In the genomic region with DNA sequence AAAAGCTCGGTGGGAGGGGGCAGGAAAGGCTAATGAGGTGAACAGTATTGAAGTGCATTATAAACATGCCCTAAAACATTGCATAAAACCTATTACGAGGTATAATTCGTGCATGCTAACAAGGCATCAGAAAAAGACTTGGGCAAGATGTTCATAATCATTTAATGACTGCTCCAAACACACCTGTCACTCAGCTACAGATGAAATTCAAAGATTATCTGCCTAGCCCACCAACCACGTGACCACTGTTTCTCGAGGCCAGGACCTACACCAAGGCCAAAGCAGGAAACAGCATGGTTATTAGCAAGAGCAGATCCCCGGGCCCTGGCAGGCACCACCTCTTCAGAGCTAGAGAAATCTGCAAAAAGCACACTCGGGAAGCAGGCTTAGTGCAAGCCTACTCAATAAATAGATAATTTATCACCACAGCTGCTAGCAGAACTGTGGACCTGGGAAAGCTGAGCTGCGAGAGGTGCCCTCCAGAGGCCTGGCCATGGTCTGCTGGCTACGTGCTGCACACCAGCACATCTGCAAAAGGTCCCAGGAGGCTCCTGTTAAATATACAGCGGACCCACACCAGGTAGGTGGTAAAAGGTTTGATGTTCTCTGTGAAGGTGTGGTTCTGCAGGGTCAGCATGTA, we compare ENCODE assay signal across 15 mouse cellular contexts. TPM values are rescaled to one million over a fixed set of nuclear protein-coding genes. Genes with fewer than 3 reads are reported as not detected.
"Had no signal": no experiment of that assay in that cellular context is flagged by ENCODE, and none has a peak within 500 bp of the region (broad histone marks: within the 10 kb centered on the region; RNA-seq: fewer than 3 reads in every experiment).

No protein-coding gene starts in this region.

- H3K36me3 ChIP-seq: intestine, embryonic 15.5 days had no signal

- DNase-seq: kidney, adult 8-10 months; kidney, postnatal 4 days; lung, embryonic 14.5 days; lung, postnatal 10 days; lung, postnatal 4 days; right cerebral cortex, postnatal 4 days; spleen, adult 18-20 months; thymus, postnatal 36 days had no signal

- H3K4me3 ChIP-seq: intestine, embryonic 15.5 days; left cerebral cortex, adult 2 months; liver, embryonic 12.5 days; midbrain, embryonic 10.5 days had no signal

- ATAC-seq: intestine, embryonic 15.5 days; liver, embryonic 12.5 days; midbrain, embryonic 16.5 days had no signal

- H3K9ac ChIP-seq: intestine, embryonic 15.5 days; liver, embryonic 12.5 days; lung, embryonic 14.5 days had no signal

- H3K4me1 ChIP-seq: intestine, embryonic 15.5 days; liver, embryonic 12.5 days had no signal

- H3K9me3 ChIP-seq: intestine, embryonic 15.5 days; liver, embryonic 12.5 days; midbrain, embryonic 10.5 days had no signal

- H3K27ac ChIP-seq: intestine, embryonic 15.5 days; left cerebral cortex, adult 2 months; liver, embryonic 12.5 days; midbrain, embryonic 10.5 days had no signal

- H3K4me2 ChIP-seq: intestine, embryonic 15.5 days; liver, embryonic 12.5 days; lung, embryonic 14.5 days had no signal

- H3K27me3 ChIP-seq: intestine, embryonic 15.5 days; liver, embryonic 12.5 days had no signal

RNA-seq across cellular contexts. Expression of a gene that starts 15.3 kb away (rescaled TPM):
- total RNA-seq: neutrophil, adult 5-6 weeks had no signal

RNA-seq across cellular contexts. Expression of a gene that starts 30.8 kb away (rescaled TPM):
- total RNA-seq: megakaryocyte, adult 5-6 weeks; neutrophil, adult 5-6 weeks had no signal
